Mouse (Mus musculus) hindbrain, embryonic 16.5 days (tissue): ENCODE results near the gene Galnt4. TPM values are rescaled to one million over a fixed set of nuclear protein-coding genes. Genes with fewer than 3 reads are reported as not detected.
"Not testable (repeated sequence)": the region's sequence is repeated elsewhere in the genome, so short reads cannot be mapped to it uniquely, and the experiment has no call there.

Experiments used
- ATAC-seq: fragments of 200-750 bp; cut with Nextera tagmentation; 2 replicates; pipeline ENCODE4 v1.8.0; 2017; ENCODE audit warnings: moderate TSS enrichment, moderate library complexity
- H3K27ac ChIP-seq: fragments of 300-500 bp; sonication (generic); 2 replicates; pipeline ENCODE4 v1.5.1; 2014; ENCODE audit warnings: low read depth, mild to moderate bottlenecking, control low read depth, low read length, moderate library complexity
- H3K27me3 ChIP-seq: fragments of 300-500 bp; sonication (generic); replicated peaks from 2 replicates; pipeline ENCODE4 v1.6.1; 2014; ENCODE audit warnings: low read length; ENCODE audit not compliant: control insufficient read depth, insufficient read depth
- H3K36me3 ChIP-seq: fragments of 300-500 bp; sonication (generic); 2 replicates; pipeline ENCODE4 v1.6.1; 2014; ENCODE audit warnings: mild to moderate bottlenecking, low read length, moderate library complexity, mixed read lengths; ENCODE audit not compliant: control insufficient read depth, insufficient read depth
- H3K4me1 ChIP-seq: fragments of 300-500 bp; sonication (generic); 2 replicates; pipeline ENCODE4 v1.6.1; 2014; ENCODE audit warnings: low read depth, low read length; ENCODE audit not compliant: control insufficient read depth, insufficient read depth
- H3K4me2 ChIP-seq: fragments of 300-500 bp; sonication (generic); 2 replicates; pipeline ENCODE4 v1.6.1; 2014; ENCODE audit warnings: mild to moderate bottlenecking, low read length, control low read depth, moderate library complexity
- H3K4me3 ChIP-seq: fragments of 300-500 bp; sonication (generic); 2 replicates; pipeline ENCODE4 v1.5.1; 2014; ENCODE audit warnings: mild to moderate bottlenecking, low read length, control low read depth, moderate library complexity
- H3K9ac ChIP-seq: fragments of 300-500 bp; sonication (generic); 2 replicates; pipeline ENCODE4 v1.6.1; 2014; ENCODE audit warnings: low read depth, mild to moderate bottlenecking, control low read depth, low read length, moderate library complexity
- H3K9me3 ChIP-seq: fragments of 300-500 bp; sonication (generic); 2 replicates; pipeline ENCODE4 v1.6.1; 2014; ENCODE audit warnings: mild to moderate bottlenecking, low read length, moderate library complexity; ENCODE audit not compliant: control insufficient read depth
- WGBS: fragments of 180-500 bp; shearing (Covaris S2); extraction: QIAGEN DNeasy Blood & Tissue Kit; methylation state at CpG from one replicate; pipeline ENCODE4 v1.1.7; 2014; 5-methylcytosine and 5-hydroxymethylcytosine counted together
- polyA plus RNA-seq: library from polyadenylated mRNA; unstranded; fragments of >200 nt; fragmentation: Nextera tagmentation; extraction: Ambion mirVana; gene quantifications from 2 replicates; pipeline ENCODE4 v1.2.1, GENCODE M21; 2015

The Galnt4 gene
- polyA plus RNA-seq, 1 experiment from 2014 or later: 2.9 TPM

GRCm38 (mm10) chr10:99136337-99136736 is 28.4 kb downstream of the Galnt4 start:
- 65% methylated on average over 5 of the region's 5 CpGs for WGBS
- Histone ChIP-seq H3K9me3 (0 out of 2 replicates have a peak, but pooled peaks cover 3% of the 10 kb centered on the region), H3K9ac (no peak overlapping the region), H3K27ac (no peak overlapping the region), H3K4me2 (no peak overlapping the region), H3K4me1 (peaks cover 2% of the 10 kb centered on the region; the same call in 1 of the 2 replicates), H3K27me3 (no peaks in the 10 kb centered on the region), H3K36me3 (peaks cover 9% of the 10 kb centered on the region; the same call in 1 of the 2 replicates), H3K4me3 (no peak overlapping the region)
- no peak for ATAC-seq

- Histone ChIP-seq H3K27me3 (no peaks in the 10 kb centered on the region), H3K9me3 (no peaks in the 10 kb centered on the region), H3K27ac (no peak overlapping the region), H3K4me1 (no peaks in the 10 kb centered on the region), H3K9ac (no peak overlapping the region), H3K4me2 (no peak overlapping the region), H3K4me3 (no peak overlapping the region), H3K36me3 (0 out of 2 replicates have a peak, but pooled peaks cover 2% of the 10 kb centered on the region)
- 84% methylated on average over 8 of the region's 8 CpGs for WGBS
- ATAC-seq: no peak
These were observed 37.7 kb downstream of the Galnt4 start for GRCm38 (mm10) chr10:99145611-99146010.

GRCm38 (mm10) chr10:99146596-99146995 is 38.6 kb downstream of the Galnt4 start:
- 0 out of 2 replicates have a peak, but pooled peaks cover 2% of the 10 kb centered on the region for H3K36me3 ChIP-seq
- no peaks in the 10 kb centered on the region for H3K27me3 ChIP-seq
- WGBS: 96% methylated on average over 8 of the region's 8 CpGs
- no peak for ATAC-seq
- H3K9ac ChIP-seq: no peak overlapping the region
- no peaks in the 10 kb centered on the region for H3K4me1 ChIP-seq
- no peak overlapping the region for H3K27ac ChIP-seq
- no peaks in the 10 kb centered on the region for H3K9me3 ChIP-seq
- no peak overlapping the region for H3K4me2 ChIP-seq
- H3K4me3 ChIP-seq: no peak overlapping the region

GRCm38 (mm10) chr10:99150016-99150415 is 42.1 kb downstream of the Galnt4 start:
- WGBS: 93% methylated on average over 6 of the region's 6 CpGs
- Histone ChIP-seq H3K4me3 (no peak overlapping the region), H3K36me3 (0 out of 2 replicates have a peak, but pooled peaks cover 2% of the 10 kb centered on the region), H3K27ac (no peak overlapping the region), H3K4me1 (no peaks in the 10 kb centered on the region), H3K27me3 (no peaks in the 10 kb centered on the region), H3K9ac (no peak overlapping the region), H3K4me2 (no peak overlapping the region), H3K9me3 (no peaks in the 10 kb centered on the region)
- no peak for ATAC-seq

- no peaks in the 10 kb centered on the region for H3K4me1 ChIP-seq
- no peak for ATAC-seq
- no peak overlapping the region for H3K4me3 ChIP-seq
- no peaks in the 10 kb centered on the region for H3K27me3 ChIP-seq
- H3K27ac ChIP-seq: no peak overlapping the region
- peaks cover 2% of the 10 kb centered on the region; the same call in 1 of the 2 replicates for H3K36me3 ChIP-seq
- no peaks in the 10 kb centered on the region for H3K9me3 ChIP-seq
- H3K9ac ChIP-seq: no peak overlapping the region
- no peak overlapping the region for H3K4me2 ChIP-seq
- WGBS: 95% methylated on average over 1 of the region's 1 CpGs
These were observed 43.6 kb downstream of the Galnt4 start for GRCm38 (mm10) chr10:99151580-99151979.

- Histone ChIP-seq H3K27me3 (no peaks in the 10 kb centered on the region), H3K4me2 (no peak overlapping the region), H3K36me3 (peaks cover 2% of the 10 kb centered on the region; the same call in 1 of the 2 replicates), H3K9ac (no peak overlapping the region), H3K4me1 (no peaks in the 10 kb centered on the region), H3K9me3 (no peaks in the 10 kb centered on the region), H3K4me3 (no peak overlapping the region), H3K27ac (no peak overlapping the region)
- ATAC-seq: no peak
- 94% methylated on average over 6 of the region's 6 CpGs for WGBS
These were observed 44.1 kb downstream of the Galnt4 start for GRCm38 (mm10) chr10:99152063-99152462.

GRCm38 (mm10) chr10:99154635-99155034 is 46.7 kb downstream of the Galnt4 start:
- Histone ChIP-seq H3K9me3 (no peaks in the 10 kb centered on the region), H3K4me1 (no peaks in the 10 kb centered on the region), H3K9ac (no peak overlapping the region), H3K27me3 (no peaks in the 10 kb centered on the region), H3K36me3 (peaks cover 2% of the 10 kb centered on the region; the same call in 1 of the 2 replicates), H3K4me3 (no peak overlapping the region), H3K4me2 (no peak overlapping the region), H3K27ac (no peak overlapping the region)
- 89% methylated on average over 8 of the region's 8 CpGs for WGBS
- no peak for ATAC-seq

- H3K4me3 ChIP-seq: no peak overlapping the region
- WGBS: 91% methylated on average over 5 of the region's 5 CpGs
- no peak overlapping the region for H3K4me2 ChIP-seq
- ATAC-seq: no peak
- no peak overlapping the region for H3K9ac ChIP-seq
- no peaks in the 10 kb centered on the region; the same call in 1 of the 2 replicates for H3K36me3 ChIP-seq
- no peaks in the 10 kb centered on the region for H3K9me3 ChIP-seq
- no peak overlapping the region for H3K27ac ChIP-seq
- H3K27me3 ChIP-seq: no peaks in the 10 kb centered on the region
- no peaks in the 10 kb centered on the region for H3K4me1 ChIP-seq
These were observed 48.8 kb downstream of the Galnt4 start for GRCm38 (mm10) chr10:99156808-99157207.

- H3K36me3 ChIP-seq, H3K27me3 ChIP-seq, H3K9me3 ChIP-seq, H3K27ac ChIP-seq, H3K4me3 ChIP-seq, H3K4me1 ChIP-seq, ATAC-seq, H3K4me2 ChIP-seq, H3K9ac ChIP-seq: not testable (repeated sequence)
- 96% methylated on average over 10 of the region's 10 CpGs for WGBS
These were observed 49.7 kb downstream of the Galnt4 start for GRCm38 (mm10) chr10:99157697-99158096.
